Mouse (Mus musculus) MEL (cell line): Measurements from ENCODE around the gene Aes. TPM values are rescaled to one million over a fixed set of nuclear protein-coding genes. Genes with fewer than 3 reads are reported as not detected.

Source experiments
- DNase-seq: peaks from one replicate; pipeline ENCODE4 v3.0.0; 2011; ENCODE audit warnings: low read depth, low spot score
- H3K27ac ChIP-seq: 2 replicates; pipeline ENCODE4 v1.5.1; 2012; ENCODE audit warnings: low read depth, mild to moderate bottlenecking, control low read depth, low read length, moderate library complexity; ENCODE audit not compliant: control insufficient read depth
- H3K27me3 ChIP-seq, 2 experiments: fragments of 150-350 bp in 1 of 2; sonication (generic) in 1 of 2; 2 replicates each; pipeline ENCODE4 v1.6.1; 2012; ENCODE audit warnings: low read length in 2 of 2, mild to moderate bottlenecking in 2 of 2, improper control_type of control experiment in 1 of 2, moderate library complexity in 1 of 2; ENCODE audit not compliant: insufficient read depth in 2 of 2, control insufficient read depth in 1 of 2
- H3K36me3 ChIP-seq, 2 experiments: 2 replicates each; pipeline ENCODE4 v1.6.1; 2012 to 2014; ENCODE audit warnings: low read length in 2 of 2, improper control_type of control experiment in 1 of 2, inconsistent platforms in 1 of 2, mild to moderate bottlenecking in 1 of 2; ENCODE audit not compliant: insufficient read depth in 2 of 2, control insufficient read depth in 1 of 2
- H3K4me1 ChIP-seq, 2 experiments: fragments of 150-350 bp in 1 of 2; sonication (generic) in 1 of 2; 2 replicates each; pipeline ENCODE4 v1.6.1; 2012; ENCODE audit warnings: low read length in 2 of 2, improper control_type of control experiment in 1 of 2, mild to moderate bottlenecking in 1 of 2; ENCODE audit not compliant: insufficient read depth in 2 of 2, control insufficient read depth in 1 of 2
- H3K4me3 ChIP-seq, 2 experiments: fragments of 150-350 bp in 1 of 2; sonication (generic) in 1 of 2; 2 replicates each; pipeline ENCODE4 v1.5.1; 2012; ENCODE audit warnings: low read depth in 2 of 2, low read length in 2 of 2, mild to moderate bottlenecking in 2 of 2, moderate library complexity in 2 of 2, control low read depth in 1 of 2, improper control_type of control experiment in 1 of 2; ENCODE audit not compliant: control insufficient read depth in 1 of 2, insufficient read depth in 1 of 2
- H3K79me2 ChIP-seq: 2 replicates; pipeline ENCODE4 v1.6.1; 2012; ENCODE audit warnings: mild to moderate bottlenecking, low read length, moderate library complexity; ENCODE audit not compliant: control insufficient read depth, poor library complexity, insufficient read depth
- H3K9ac ChIP-seq: 2 replicates; pipeline ENCODE4 v1.6.1; 2012; ENCODE audit warnings: low read depth, mild to moderate bottlenecking, control low read depth, low read length, moderate library complexity; ENCODE audit not compliant: control insufficient read depth, poor library complexity, severe bottlenecking
- H3K9me3 ChIP-seq: fragments of 150-350 bp; sonication (generic); replicated peaks from 2 replicates; pipeline ENCODE4 v1.6.1; 2012; ENCODE audit warnings: mild to moderate bottlenecking, low read length, improper control_type of control experiment, moderate library complexity; ENCODE audit not compliant: insufficient read depth
- CHD1 ChIP-seq: IDR thresholded peaks from 2 replicates; pipeline ENCODE4 v1.6.1; 2012; ENCODE audit warnings: low read depth, mild to moderate bottlenecking, inconsistent platforms, low read length, improper control_type of control experiment
- EP300 ChIP-seq, 2 experiments: IDR thresholded peaks; 2 replicates each; pipeline ENCODE4 v1.6.1; 2011; ENCODE audit warnings: improper control_type of control experiment in 2 of 2, low read length in 2 of 2, low read depth in 1 of 2, mild to moderate bottlenecking in 1 of 2
- ETS1 ChIP-seq: IDR thresholded peaks from 2 replicates; pipeline ENCODE4 v1.6.1; 2012; ENCODE audit warnings: low read depth, mild to moderate bottlenecking, inconsistent platforms, low read length, improper control_type of control experiment, moderate library complexity
- GABPA ChIP-seq: IDR thresholded peaks from 2 replicates; pipeline ENCODE4 v1.6.1; 2012; ENCODE audit warnings: low read depth, mild to moderate bottlenecking, inconsistent platforms, low read length, improper control_type of control experiment, moderate library complexity
- GATA1 ChIP-seq: IDR thresholded peaks from 2 replicates; pipeline ENCODE4 v1.6.1; 2011; ENCODE audit warnings: low read depth, low read length, improper control_type of control experiment
- HCFC1 ChIP-seq: IDR thresholded peaks from 2 replicates; pipeline ENCODE4 v1.6.1; 2012; ENCODE audit warnings: low read depth, mild to moderate bottlenecking, inconsistent platforms, low read length, improper control_type of control experiment, moderate library complexity
- MAZ ChIP-seq: IDR thresholded peaks from 2 replicates; pipeline ENCODE4 v1.6.1; 2012; ENCODE audit warnings: low read depth, mild to moderate bottlenecking, inconsistent platforms, low read length, improper control_type of control experiment
- MXI1 ChIP-seq: IDR thresholded peaks from 2 replicates; pipeline ENCODE4 v1.6.1; 2011; ENCODE audit warnings: mild to moderate bottlenecking, low read depth, low read length, improper control_type of control experiment
- NELFE ChIP-seq: IDR thresholded peaks from 2 replicates; pipeline ENCODE4 v1.6.1; 2011; ENCODE audit warnings: low read depth, low read length, improper control_type of control experiment
- POLR2AphosphoS5 ChIP-seq: IDR thresholded peaks from 2 replicates; pipeline ENCODE4 v1.6.1; 2012; ENCODE audit warnings: low read depth, borderline replicate concordance, mild to moderate bottlenecking, inconsistent platforms, low read length, moderate library complexity, mixed read lengths
- RAD21 ChIP-seq: IDR thresholded peaks from 2 replicates; pipeline ENCODE4 v1.6.1; 2011; ENCODE audit warnings: mild to moderate bottlenecking, low read depth, low read length, improper control_type of control experiment
- RCOR1 ChIP-seq: IDR thresholded peaks from 2 replicates; pipeline ENCODE4 v1.6.1; 2012; ENCODE audit warnings: low read depth, mild to moderate bottlenecking, inconsistent platforms, low read length, improper control_type of control experiment
- TBP ChIP-seq: IDR thresholded peaks from 2 replicates; pipeline ENCODE4 v1.8.0; 2011; ENCODE audit warnings: low read depth, low read length, improper control_type of control experiment
- TCF12 ChIP-seq: IDR thresholded peaks from 2 replicates; pipeline ENCODE4 v1.6.1; 2014; ENCODE audit warnings: low read depth, mild to moderate bottlenecking, inconsistent platforms, low read length, improper control_type of control experiment, moderate library complexity
- UBTF ChIP-seq: IDR thresholded peaks from 2 replicates; pipeline ENCODE4 v1.6.1; 2012; ENCODE audit warnings: low read depth, mild to moderate bottlenecking, inconsistent platforms, low read length, improper control_type of control experiment, moderate library complexity, borderline replicate concordance; ENCODE audit not compliant: insufficient read depth
- USF1 ChIP-seq: IDR thresholded peaks from 2 replicates; pipeline ENCODE4 v1.6.1; 2014; ENCODE audit warnings: low read depth, mild to moderate bottlenecking, inconsistent platforms, low read length, improper control_type of control experiment, moderate library complexity
- ZC3H11A ChIP-seq: IDR thresholded peaks from 2 replicates; pipeline ENCODE4 v1.6.1; 2012; ENCODE audit warnings: low read depth, mild to moderate bottlenecking, inconsistent platforms, low read length, improper control_type of control experiment
- ZKSCAN1 ChIP-seq: IDR thresholded peaks from 2 replicates; pipeline ENCODE4 v1.6.1; 2012; ENCODE audit warnings: low read depth, mild to moderate bottlenecking, inconsistent platforms, low read length, improper control_type of control experiment, moderate library complexity
- polyA plus RNA-seq, 2 experiments: library from polyadenylated mRNA; stranded (reverse) in 1 of 2; unstranded in 1 of 2; fragments of >175 nt in 1 of 2; fragments of >200 nt in 1 of 2; gene quantifications; 2 replicates each; pipeline versions ENCODE4 v1.2.1 to v1.2.4; 2012; ENCODE audit warnings: low replicate concordance in 2 of 2, low read depth in 1 of 2; ENCODE audit not compliant: insufficient read length in 2 of 2, insufficient read depth in 1 of 2, missing spikeins in 1 of 2
- total RNA-seq: library from RNA; depleted of rRNA; stranded (reverse); fragments of 300-350 nt; gene quantifications from 2 replicates; pipeline ENCODE4 v1.2.3, GENCODE M21; 2012

Aes gene
- total and polyA plus RNA-seq, 3 experiments = 197 to 355 TPM; not detected in 1

DNA sequence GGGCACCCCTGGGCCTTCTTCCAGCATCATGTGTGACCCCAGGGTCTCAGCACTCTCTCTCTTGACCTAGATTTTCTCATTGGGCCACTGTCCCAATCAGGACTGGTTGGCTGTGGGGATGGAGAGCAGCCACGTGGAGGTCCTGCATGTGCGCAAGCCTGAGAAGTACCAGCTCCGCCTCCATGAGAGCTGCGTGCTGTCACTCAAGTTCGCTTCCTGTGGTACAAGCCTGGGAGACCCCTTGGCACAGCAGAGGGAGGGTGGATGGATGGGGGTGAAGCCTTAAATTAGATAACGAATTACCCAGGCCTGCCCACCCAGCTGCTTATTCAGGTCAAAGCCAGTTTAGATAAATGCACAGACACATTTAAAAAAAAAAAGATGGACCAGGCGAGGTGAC lies 29.5 kb downstream of the Aes start:
- no peak for DNase-seq
- Histone ChIP-seq H3K4me3 (no peak overlapping the region), H3K27me3 (no peaks in the 10 kb centered on the region)

DNA sequence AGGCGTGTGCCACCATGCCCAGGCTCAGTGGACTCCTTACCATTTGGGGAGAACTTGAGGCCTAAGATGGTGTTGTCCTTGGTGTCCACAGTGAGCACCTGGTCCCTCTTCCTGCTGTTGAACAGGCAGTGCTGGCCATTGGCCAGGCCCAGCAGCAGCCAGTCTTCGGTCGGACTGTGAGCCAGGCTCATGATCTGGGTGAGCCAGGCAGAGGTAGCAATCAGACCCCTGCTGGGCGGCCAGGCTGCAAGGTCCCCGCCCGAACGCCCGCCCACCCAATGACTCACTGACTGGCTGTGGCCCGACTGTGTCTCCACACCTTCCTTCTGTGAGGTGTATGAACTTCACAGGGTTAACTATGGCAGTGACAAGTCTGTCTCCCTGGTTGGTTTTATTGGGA lies 32.6 kb downstream of the Aes start:
- Histone ChIP-seq H3K27ac (no peak overlapping the region), H3K9me3 (no peaks in the 10 kb centered on the region), H3K79me2 (no peaks in the 10 kb centered on the region), H3K4me1 (no peaks in the 10 kb centered on the region), H3K4me3 (no peak overlapping the region), H3K36me3 (no peaks in the 10 kb centered on the region), H3K27me3 (no peaks in the 10 kb centered on the region), H3K9ac (no peak overlapping the region)
- TF ChIP-seq RCOR1 (no peak), ZKSCAN1 (no peak), GATA1 (no peak), UBTF (no peak), USF1 (no peak), MXI1 (no peak), MAZ (no peak), EP300 (IDR thresholded peaks at IDR 0.05; ENCODE audit: low read depth in 1 of 2, low read length in 2 of 2) (no peak), HCFC1 (no peak)
- no peak for DNase-seq

More for the DNA sequence above, 29.5 kb downstream of the Aes start:
- no peaks in the 10 kb centered on the region for H3K9me3 ChIP-seq
- H3K9ac ChIP-seq = no peak overlapping the region
- H3K4me1 ChIP-seq = no peaks in the 10 kb centered on the region; a peak in 1 of 4 replicates
- no peak overlapping the region for H3K27ac ChIP-seq
- H3K79me2 ChIP-seq = no peaks in the 10 kb centered on the region
- TF ChIP-seq ETS1 = no peak
- TF ChIP-seq RAD21 = no peak
- no peak for TF ChIP-seq NELFE
- TF ChIP-seq TBP = no peak
- TF ChIP-seq ZC3H11A = no peak
- TF ChIP-seq GABPA = no peak
- no peak for TF ChIP-seq TCF12
- TF ChIP-seq CHD1 = no peak
- TF ChIP-seq POLR2AphosphoS5 = no peak
- TF ChIP-seq HCFC1 = no peak
- H3K36me3 ChIP-seq = no peaks in the 10 kb centered on the region
